Mouse (Mus musculus): ENCODE measurements around the gene Rapgef4. TPM values are rescaled to one million over a fixed set of nuclear protein-coding genes. Genes with fewer than 3 reads are reported as not detected.
A peak's percentile ranks its signal among the peaks of the same experiment; 100 is the strongest.

Rapgef4 gene
- total and polyA plus RNA-seq, 2 experiments from 2014 or later: 5.3 to 5.5 TPM

GRCm38 (mm10) chr2:72096345-72096744 lies 115.3 kb downstream of the Rapgef4 start:
- Histone ChIP-seq H3K36me3 (replicated peaks; ENCODE audit: control insufficient read depth, insufficient read depth, low read length) (no peaks in the 10 kb centered on the region), H3K27ac (ENCODE audit: low read depth) (no peak overlapping the region), H3K9ac (replicated peaks; ENCODE audit: low read depth, low read length) (no peak overlapping the region), H3K27me3 (ENCODE audit: control insufficient read depth, insufficient read depth, low read length) (no peaks in the 10 kb centered on the region), H3K4me3 (ENCODE audit: low read depth, low read length) (no peak overlapping the region), H3K4me2 (ENCODE audit: low read depth, low read length) (no peak overlapping the region), H3K4me1 (ENCODE audit: control insufficient read depth, insufficient read depth) (peaks cover 12% of the 10 kb centered on the region; the same call in 1 of the 2 replicates), H3K9me3 (replicated peaks; ENCODE audit: control insufficient read depth, low read length) (no peaks in the 10 kb centered on the region)
- no peak for DNase-seq (ENCODE audit: low spot score)
- no peak for ATAC-seq (ENCODE audit: insufficient read depth, low read depth)
- TF ChIP-seq EP300 (IDR thresholded peaks at IDR 0.05; ENCODE audit: low read depth) (no peak), CTCF (IDR thresholded peaks at IDR 0.05; ENCODE audit: low read depth) (peak; percentile 66)
- 20% methylated on average over 3 of the region's 3 CpGs for WGBS

- ATAC-seq (ENCODE audit: insufficient read depth, low read depth) (no peak), DNase-seq (ENCODE audit: low spot score) (no peak)
- H3K4me2 ChIP-seq (ENCODE audit: low read depth, low read length): no peak overlapping the region
- H3K9me3 ChIP-seq (replicated peaks; ENCODE audit: control insufficient read depth, low read length): no peaks in the 10 kb centered on the region
- no peaks in the 10 kb centered on the region for H3K36me3 ChIP-seq (replicated peaks; ENCODE audit: control insufficient read depth, insufficient read depth, low read length)
- TF ChIP-seq CTCF (IDR thresholded peaks at IDR 0.05; ENCODE audit: low read depth) (no peak), EP300 (IDR thresholded peaks at IDR 0.05; ENCODE audit: low read depth) (no peak)
- H3K4me3 ChIP-seq (ENCODE audit: low read depth, low read length): no peak overlapping the region
- H3K4me1 ChIP-seq (ENCODE audit: control insufficient read depth, insufficient read depth): peaks cover 25% of the 10 kb centered on the region
- H3K27me3 ChIP-seq (ENCODE audit: control insufficient read depth, insufficient read depth, low read length): no peaks in the 10 kb centered on the region
- H3K27ac ChIP-seq (ENCODE audit: low read depth): no peak overlapping the region
- no peak overlapping the region for H3K9ac ChIP-seq (replicated peaks; ENCODE audit: low read depth, low read length)
- WGBS: 88% methylated on average over 8 of the region's 8 CpGs
Observed at GRCm38 (mm10) chr2:72098366-72098765, 117.3 kb downstream of the Rapgef4 start.

GRCm38 (mm10) chr2:72104604-72105003 lies 123.6 kb downstream of the Rapgef4 start:
- no peak overlapping the region for H3K4me3 ChIP-seq (ENCODE audit: low read depth, low read length)
- no peak overlapping the region for H3K9ac ChIP-seq (replicated peaks; ENCODE audit: low read depth, low read length)
- no peaks in the 10 kb centered on the region for H3K27me3 ChIP-seq (ENCODE audit: control insufficient read depth, insufficient read depth, low read length)
- no peak for ATAC-seq (ENCODE audit: insufficient read depth, low read depth)
- DNase-seq (ENCODE audit: low spot score): no peak
- no peak overlapping the region for H3K27ac ChIP-seq (ENCODE audit: low read depth)
- H3K4me1 ChIP-seq (ENCODE audit: control insufficient read depth, insufficient read depth): peaks cover 28% of the 10 kb centered on the region
- H3K9me3 ChIP-seq (replicated peaks; ENCODE audit: control insufficient read depth, low read length): no peaks in the 10 kb centered on the region
- H3K36me3 ChIP-seq (replicated peaks; ENCODE audit: control insufficient read depth, insufficient read depth, low read length): no peaks in the 10 kb centered on the region
- 38% methylated on average over 8 of the region's 8 CpGs for WGBS
- H3K4me2 ChIP-seq (ENCODE audit: low read depth, low read length): no peak overlapping the region
- TF ChIP-seq EP300 (IDR thresholded peaks at IDR 0.05; ENCODE audit: low read depth) (no peak), CTCF (IDR thresholded peaks at IDR 0.05; ENCODE audit: low read depth) (no peak)

GRCm38 (mm10) chr2:72107525-72108180 lies 126.6 kb downstream of the Rapgef4 start:
- H3K36me3 ChIP-seq (replicated peaks; ENCODE audit: control insufficient read depth, insufficient read depth, low read length): no peaks in the 10 kb centered on the region
- peaks cover 18% of the 10 kb centered on the region for H3K4me1 ChIP-seq (ENCODE audit: control insufficient read depth, insufficient read depth)
- TF ChIP-seq CTCF (IDR thresholded peaks at IDR 0.05; ENCODE audit: low read depth): no peak
- no peak for TF ChIP-seq EP300 (IDR thresholded peaks at IDR 0.05; ENCODE audit: low read depth)
- ATAC-seq (ENCODE audit: insufficient read depth, low read depth): 0 out of 2 replicates have a peak, but pooled peaks have one; percentile 33
- H3K4me2 ChIP-seq (ENCODE audit: low read depth, low read length): peak overlapping the region; percentile 41; the same call in 1 of the 2 replicates
- DNase-seq (ENCODE audit: low spot score): peak; percentile 38
- no peak overlapping the region for H3K9ac ChIP-seq (replicated peaks; ENCODE audit: low read depth, low read length)
- peak overlapping the region; percentile 10; the same call in 1 of the 2 replicates for H3K27ac ChIP-seq (ENCODE audit: low read depth)
- H3K4me3 ChIP-seq (ENCODE audit: low read depth, low read length): no peak overlapping the region
- whole genome bisulfite sequencing: 24% methylated on average over 12 of the region's 12 CpGs
- H3K27me3 ChIP-seq (ENCODE audit: control insufficient read depth, insufficient read depth, low read length): no peaks in the 10 kb centered on the region
- no peaks in the 10 kb centered on the region for H3K9me3 ChIP-seq (replicated peaks; ENCODE audit: control insufficient read depth, low read length)

- Histone ChIP-seq H3K36me3 (replicated peaks; ENCODE audit: control insufficient read depth, insufficient read depth, low read length) (no peaks in the 10 kb centered on the region), H3K9me3 (replicated peaks; ENCODE audit: control insufficient read depth, low read length) (no peaks in the 10 kb centered on the region), H3K27me3 (ENCODE audit: control insufficient read depth, insufficient read depth, low read length) (no peaks in the 10 kb centered on the region), H3K4me1 (ENCODE audit: control insufficient read depth, insufficient read depth) (peaks cover 24% of the 10 kb centered on the region), H3K9ac (replicated peaks; ENCODE audit: low read depth, low read length) (no peak overlapping the region), H3K27ac (ENCODE audit: low read depth) (no peak overlapping the region), H3K4me3 (ENCODE audit: low read depth, low read length) (no peak overlapping the region), H3K4me2 (ENCODE audit: low read depth, low read length) (no peak overlapping the region)
- 76% methylated on average over 4 of the region's 4 CpGs for WGBS
- DNase-seq (ENCODE audit: low spot score): no peak
- TF ChIP-seq EP300 (IDR thresholded peaks at IDR 0.05; ENCODE audit: low read depth) (no peak), CTCF (IDR thresholded peaks at IDR 0.05; ENCODE audit: low read depth) (no peak)
- ATAC-seq (ENCODE audit: insufficient read depth, low read depth): no peak
Observed at GRCm38 (mm10) chr2:72108448-72109312, 127.6 kb downstream of the Rapgef4 start.
